Mouse (Mus musculus) intestine, embryonic 16.5 days (tissue): ENCODE results near the gene Fyb2. TPM values are rescaled to one million over a fixed set of nuclear protein-coding genes. Genes with fewer than 3 reads are reported as not detected.

ENCODE experiments used
- polyA plus RNA-seq: library from polyadenylated mRNA; unstranded; fragments of >200 nt; fragmentation: Nextera tagmentation; extraction: Ambion mirVana; gene quantifications from 2 replicates; pipeline ENCODE4 v1.2.1, GENCODE M21; 2015

Gene Fyb2
- polyA plus RNA-seq, 1 experiment from 2014 or later = 0.20 TPM

Other genes with a start within 250 kb of the Fyb2 start
- gene C8b, start 147.1 kb upstream of the Fyb2 start, polyA plus RNA-seq = 0.69 and 1.1 TPM in 2 replicates
- not detected in 2 replicates for gene Gm17662, start 56.1 kb upstream of the Fyb2 start, polyA plus RNA-seq
- 0.07 and 0.31 TPM in 2 replicates for gene C8a, start 37.1 kb upstream of the Fyb2 start, polyA plus RNA-seq
- 6.3 and 7.2 TPM in 2 replicates for gene Prkaa2, start 196.4 kb downstream of the Fyb2 start, polyA plus RNA-seq
- 46.0 and 48.4 TPM in 2 replicates for gene Plpp3, start 243.9 kb downstream of the Fyb2 start, polyA plus RNA-seq